Mouse (Mus musculus): Measurements from ENCODE around the gene Olfr1256. TPM values are rescaled to one million over a fixed set of nuclear protein-coding genes. Genes with fewer than 3 reads are reported as not detected.

Olfr1256 gene
- not detected for polyA plus RNA-seq (2015; fragmentation: Illumina TruSeq; extraction: RNeasy Lipid Tissue Mini Kit (QIAGEN cat#74804); ENCODE audit: low read depth, low replicate concordance)

GRCm38 (mm10) chr2:89841455-89841854 lies at the start of gene Olfr1256:
Gene Olfr1256, minus strand, starts transcription at chr2:89841555.

GRCm38 (mm10) chr2:89878137-89878536 lies 36.8 kb upstream of the Olfr1256 start, which contains the start of gene Olfr1257:
Gene Olfr1257, plus strand, starts transcription at chr2:89878437.

GRCm38 (mm10) chr2:89848105-89848504 lies 6.8 kb upstream of the Olfr1256 start, which contains the start of gene Olfr48:
Gene Olfr48, minus strand, starts transcription at chr2:89848205.

GRCm38 (mm10) chr2:89811751-89812150 lies 29.6 kb downstream of the Olfr1256 start, which contains the start of gene Olfr1255:
Gene Olfr1255, plus strand, starts transcription at chr2:89812051.

GRCm38 (mm10) chr2:89793519-89793918 lies 47.8 kb downstream of the Olfr1256 start, which contains the start of gene Olfr1254:
Gene Olfr1254, minus strand, starts transcription at chr2:89793619.

Other genes with a start within 250 kb of the Olfr1256 start
- not detected for gene Olfr1246, start 248.4 kb downstream of the Olfr1256 start, polyA plus RNA-seq (2015; fragmentation: Illumina TruSeq; extraction: RNeasy Lipid Tissue Mini Kit (QIAGEN cat#74804); ENCODE audit: low read depth, low replicate concordance)
- gene Olfr1247, start 227.4 kb downstream of the Olfr1256 start, polyA plus RNA-seq (2015; fragmentation: Illumina TruSeq; extraction: RNeasy Lipid Tissue Mini Kit (QIAGEN cat#74804); ENCODE audit: low read depth, low replicate concordance) = not detected
- gene Olfr1248, start 223.3 kb downstream of the Olfr1256 start, polyA plus RNA-seq (2015; fragmentation: Illumina TruSeq; extraction: RNeasy Lipid Tissue Mini Kit (QIAGEN cat#74804); ENCODE audit: low read depth, low replicate concordance) = not detected
- gene Olfr1249, start 206.6 kb downstream of the Olfr1256 start, polyA plus RNA-seq (2015; fragmentation: Illumina TruSeq; extraction: RNeasy Lipid Tissue Mini Kit (QIAGEN cat#74804); ENCODE audit: low read depth, low replicate concordance) = not detected
- not detected for gene Olfr1250, start 180.1 kb downstream of the Olfr1256 start, polyA plus RNA-seq (2015; fragmentation: Illumina TruSeq; extraction: RNeasy Lipid Tissue Mini Kit (QIAGEN cat#74804); ENCODE audit: low read depth, low replicate concordance)
- not detected for gene Olfr1251, start 169.6 kb downstream of the Olfr1256 start, polyA plus RNA-seq (2015; fragmentation: Illumina TruSeq; extraction: RNeasy Lipid Tissue Mini Kit (QIAGEN cat#74804); ENCODE audit: low read depth, low replicate concordance)
- not detected for gene Olfr1252, start 116.5 kb downstream of the Olfr1256 start, polyA plus RNA-seq (2015; fragmentation: Illumina TruSeq; extraction: RNeasy Lipid Tissue Mini Kit (QIAGEN cat#74804); ENCODE audit: low read depth, low replicate concordance)
- not detected for gene Olfr1253, start 84.5 kb downstream of the Olfr1256 start, polyA plus RNA-seq (2015; fragmentation: Illumina TruSeq; extraction: RNeasy Lipid Tissue Mini Kit (QIAGEN cat#74804); ENCODE audit: low read depth, low replicate concordance)
- not detected for gene Olfr1254, start 47.9 kb downstream of the Olfr1256 start, polyA plus RNA-seq (2015; fragmentation: Illumina TruSeq; extraction: RNeasy Lipid Tissue Mini Kit (QIAGEN cat#74804); ENCODE audit: low read depth, low replicate concordance)
- gene Olfr1255, start 29.5 kb downstream of the Olfr1256 start, polyA plus RNA-seq (2015; fragmentation: Illumina TruSeq; extraction: RNeasy Lipid Tissue Mini Kit (QIAGEN cat#74804); ENCODE audit: low read depth, low replicate concordance) = not detected
- gene Olfr48, start 6.7 kb upstream of the Olfr1256 start, polyA plus RNA-seq (2015; fragmentation: Illumina TruSeq; extraction: RNeasy Lipid Tissue Mini Kit (QIAGEN cat#74804); ENCODE audit: low read depth, low replicate concordance) = not detected
- not detected for gene Olfr1257, start 36.9 kb upstream of the Olfr1256 start, polyA plus RNA-seq (2015; fragmentation: Illumina TruSeq; extraction: RNeasy Lipid Tissue Mini Kit (QIAGEN cat#74804); ENCODE audit: low read depth, low replicate concordance)
- gene Olfr1258, start 85.8 kb upstream of the Olfr1256 start, polyA plus RNA-seq (2015; fragmentation: Illumina TruSeq; extraction: RNeasy Lipid Tissue Mini Kit (QIAGEN cat#74804); ENCODE audit: low read depth, low replicate concordance) = not detected
- gene Olfr1259, start 107.1 kb upstream of the Olfr1256 start, polyA plus RNA-seq (2015; fragmentation: Illumina TruSeq; extraction: RNeasy Lipid Tissue Mini Kit (QIAGEN cat#74804); ENCODE audit: low read depth, low replicate concordance) = not detected
- gene Olfr1260, start 132.8 kb upstream of the Olfr1256 start, polyA plus RNA-seq (2015; fragmentation: Illumina TruSeq; extraction: RNeasy Lipid Tissue Mini Kit (QIAGEN cat#74804); ENCODE audit: low read depth, low replicate concordance) = not detected
- gene Olfr1261, start 149.7 kb upstream of the Olfr1256 start, polyA plus RNA-seq (2015; fragmentation: Illumina TruSeq; extraction: RNeasy Lipid Tissue Mini Kit (QIAGEN cat#74804); ENCODE audit: low read depth, low replicate concordance) = not detected
- gene Olfr1262, start 158.6 kb upstream of the Olfr1256 start, polyA plus RNA-seq (2015; fragmentation: Illumina TruSeq; extraction: RNeasy Lipid Tissue Mini Kit (QIAGEN cat#74804); ENCODE audit: low read depth, low replicate concordance) = not detected
- gene Olfr1263, start 170.6 kb upstream of the Olfr1256 start, polyA plus RNA-seq (2015; fragmentation: Illumina TruSeq; extraction: RNeasy Lipid Tissue Mini Kit (QIAGEN cat#74804); ENCODE audit: low read depth, low replicate concordance) = not detected
- not detected for gene Olfr1264, start 184.0 kb upstream of the Olfr1256 start, polyA plus RNA-seq (2015; fragmentation: Illumina TruSeq; extraction: RNeasy Lipid Tissue Mini Kit (QIAGEN cat#74804); ENCODE audit: low read depth, low replicate concordance)
- gene Olfr1265, start 193.8 kb upstream of the Olfr1256 start, polyA plus RNA-seq (2015; fragmentation: Illumina TruSeq; extraction: RNeasy Lipid Tissue Mini Kit (QIAGEN cat#74804); ENCODE audit: low read depth, low replicate concordance) = not detected
- not detected for gene Olfr140, start 222.0 kb upstream of the Olfr1256 start, polyA plus RNA-seq (2015; fragmentation: Illumina TruSeq; extraction: RNeasy Lipid Tissue Mini Kit (QIAGEN cat#74804); ENCODE audit: low read depth, low replicate concordance)